In genomic region chr13:55189531-55190107, GRCm38 (mm10) we compare ENCODE assay signal across 7 mouse cellular contexts. TPM values are rescaled to one million over a fixed set of nuclear protein-coding genes. Genes with fewer than 3 reads are reported as not detected.
DNase-seq lines count a peak whose midpoint lies in the region; ATAC-seq and TF ChIP-seq lines count a peak whose summit lies in the region.

No protein-coding gene starts in this region.

- H3K4me2 ChIP-seq in liver, embryonic 11.5 days = peak overlapping the region; percentile 81
- peak overlapping the region; percentile 70 for H3K4me2 ChIP-seq in stomach, embryonic 16.5 days (ENCODE audit: low read depth, low read length)

- WGBS in thymus, adult 2 months = 8% methylated on average over 12 of the region's 12 CpGs
- 3% methylated on average over 12 of the region's 12 CpGs for WGBS in liver, embryonic 11.5 days
- WGBS in stomach, embryonic 16.5 days = 5% methylated on average over 12 of the region's 12 CpGs

- no peak for TF ChIP-seq POLR2A in thymus, adult 2 months (IDR thresholded peaks at IDR 0.05; ENCODE audit: control insufficient read depth, extremely low read depth, insufficient read depth, low read length, poor library complexity)

- DNase-seq in thymus, adult 2 months = no peak
- DNase-seq in thymus, postnatal 14 days = no peak
- peak; percentile 43 for DNase-seq in liver, embryonic 11.5 days (ENCODE audit: low spot score)
- no peak for DNase-seq in thymus, postnatal 4 days
- no peak for DNase-seq in urinary bladder, postnatal 10 days (ENCODE audit: low spot score)

- no peaks in the 10 kb centered on the region for H3K9me3 ChIP-seq in liver, embryonic 11.5 days (ENCODE audit: control insufficient read depth, low read length)
- H3K9me3 ChIP-seq in stomach, embryonic 16.5 days (replicated peaks; ENCODE audit: control insufficient read depth, low read length) = no peaks in the 10 kb centered on the region

- H3K27me3 ChIP-seq in thymus, adult 2 months (ENCODE audit: control insufficient read depth, insufficient read depth, low read length) = no peaks in the 10 kb centered on the region
- H3K27me3 ChIP-seq in liver, embryonic 11.5 days (replicated peaks; ENCODE audit: control insufficient read depth, insufficient read depth, low read length) = no peaks in the 10 kb centered on the region
- H3K27me3 ChIP-seq in stomach, embryonic 16.5 days (ENCODE audit: control insufficient read depth, insufficient read depth, low read length) = no peaks in the 10 kb centered on the region

- H3K27ac ChIP-seq in thymus, adult 2 months (ENCODE audit: control insufficient read depth, insufficient read depth, low read length) = no peak overlapping the region
- peak overlapping the region; percentile 77 for H3K27ac ChIP-seq in liver, embryonic 11.5 days (ENCODE audit: low read depth, low read length)
- peak overlapping the region; percentile 87 for H3K27ac ChIP-seq in stomach, embryonic 16.5 days (ENCODE audit: low read length)

- ATAC-seq in erythroblast, adult 5-6 weeks (replicated peaks; ENCODE audit: low FRiP score, poor library complexity, severe bottlenecking) = 0 out of 2 replicates have a peak, but pooled peaks have one; percentile 13
- ATAC-seq in liver, embryonic 11.5 days (replicated peaks; ENCODE audit: low FRiP score) = peak; percentile 5; the same call in 1 of the 2 replicates
- no peak for ATAC-seq in stomach, embryonic 16.5 days (ENCODE audit: insufficient read depth, low FRiP score)

- peaks cover 13% of the 10 kb centered on the region for H3K4me1 ChIP-seq in thymus, adult 2 months (replicated peaks; ENCODE audit: control insufficient read depth, insufficient read depth, low read length)
- H3K4me1 ChIP-seq in liver, embryonic 11.5 days (replicated peaks; ENCODE audit: control insufficient read depth, insufficient read depth, low read length) = peaks cover 8% of the 10 kb centered on the region
- peaks cover 7% of the 10 kb centered on the region for H3K4me1 ChIP-seq in stomach, embryonic 16.5 days (ENCODE audit: control insufficient read depth, insufficient read depth, low read length)

- no peak for TF ChIP-seq CTCF in thymus, adult 2 months (IDR thresholded peaks at IDR 0.05; ENCODE audit: borderline replicate concordance, control insufficient read depth, extremely low read depth, insufficient read depth, low read length, poor library complexity)

- peak overlapping the region; percentile 68 for H3K9ac ChIP-seq in liver, embryonic 11.5 days (ENCODE audit: low read depth, low read length)
- peak overlapping the region; percentile 70 for H3K9ac ChIP-seq in stomach, embryonic 16.5 days (ENCODE audit: low read length)

- H3K36me3 ChIP-seq in thymus, adult 2 months (ENCODE audit: control insufficient read depth, insufficient read depth, low read length) = no peaks in the 10 kb centered on the region
- no peaks in the 10 kb centered on the region for H3K36me3 ChIP-seq in liver, embryonic 11.5 days (ENCODE audit: control insufficient read depth, insufficient read depth, low read length)
- no peaks in the 10 kb centered on the region for H3K36me3 ChIP-seq in stomach, embryonic 16.5 days (ENCODE audit: control insufficient read depth, insufficient read depth, low read length)

- peak overlapping the region; percentile 73 for H3K4me3 ChIP-seq in thymus, adult 2 months (ENCODE audit: control insufficient read depth, insufficient read depth, low read length)
- peak overlapping the region; percentile 53 for H3K4me3 ChIP-seq in liver, embryonic 11.5 days (ENCODE audit: low read depth, low read length)
- peak overlapping the region; percentile 42 for H3K4me3 ChIP-seq in stomach, embryonic 16.5 days (replicated peaks; ENCODE audit: low read length)

RNA-seq across cellular contexts. Expression of gene Nsd1, which starts 20.0 kb away (rescaled TPM):
- 32.8 and 38.6 TPM in 2 replicates for polyA plus RNA-seq in thymus, adult 2 months (2012; rRNA removed)
- 23.0 and 33.8 TPM in 2 replicates for total RNA-seq in erythroblast, adult 5-6 weeks (2015; ENCODE audit: low replicate concordance)
- total RNA-seq in erythroblast, adult 5-6 weeks (2017; ENCODE audit: low replicate concordance) = 21.0 and 29.0 TPM in 2 replicates
- polyA plus RNA-seq in liver, embryonic 11.5 days (2014; fragmentation: Nextera tagmentation; extraction: Ambion mirVana) = 35.5 and 41.3 TPM in 2 replicates
- polyA plus RNA-seq in stomach, embryonic 16.5 days (2015; fragmentation: Nextera tagmentation; extraction: Ambion mirVana) = 37.9 and 44.6 TPM in 2 replicates

RNA-seq across cellular contexts. Expression of gene Fgfr4, which starts 37.2 kb away (rescaled TPM):
- polyA plus RNA-seq in thymus, adult 2 months (2012; rRNA removed) = 0.50 and 0.63 TPM in 2 replicates
- not detected in 2 replicates for total RNA-seq in erythroblast, adult 5-6 weeks (2015; ENCODE audit: low replicate concordance)
- total RNA-seq in erythroblast, adult 5-6 weeks (2017; ENCODE audit: low replicate concordance) = not detected in 2 replicates
- polyA plus RNA-seq in liver, embryonic 11.5 days (2014; fragmentation: Nextera tagmentation; extraction: Ambion mirVana) = 6.8 and 8.0 TPM in 2 replicates
- 6.8 and 7.8 TPM in 2 replicates for polyA plus RNA-seq in stomach, embryonic 16.5 days (2015; fragmentation: Nextera tagmentation; extraction: Ambion mirVana)

RNA-seq across cellular contexts. Expression of gene Gm17617, which starts 56.3 kb away (rescaled TPM):
- not detected in 2 replicates for polyA plus RNA-seq in thymus, adult 2 months (2012; rRNA removed)
- not detected in 2 replicates for total RNA-seq in erythroblast, adult 5-6 weeks (2015; ENCODE audit: low replicate concordance)
- total RNA-seq in erythroblast, adult 5-6 weeks (2017; ENCODE audit: low replicate concordance) = not detected in 2 replicates
- not detected in 2 replicates for polyA plus RNA-seq in liver, embryonic 11.5 days (2014; fragmentation: Nextera tagmentation; extraction: Ambion mirVana)
- polyA plus RNA-seq in stomach, embryonic 16.5 days (2015; fragmentation: Nextera tagmentation; extraction: Ambion mirVana) = not detected in 2 replicates
